Mouse (Mus musculus): Measurements from ENCODE around the gene Rassf1.

- TF ChIP-seq CTCF (conservative IDR thresholded peaks at IDR 0.05 in 1 of 2, IDR thresholded peaks at IDR 0.05 in 1 of 2; ENCODE audit: low read depth in 2 of 2, low read length in 2 of 2) = no peak
- no peak for TF ChIP-seq ZC3H11A (IDR thresholded peaks at IDR 0.05; ENCODE audit: low read depth, low read length)
- TF ChIP-seq ETS1 (conservative IDR thresholded peaks at IDR 0.05; ENCODE audit: low read depth, low read length) = no peak
- no peak for TF ChIP-seq ZNF384 (IDR thresholded peaks at IDR 0.05; ENCODE audit: low read depth, low read length)
- no peak for TF ChIP-seq E2F4 (IDR thresholded peaks at IDR 0.05; ENCODE audit: insufficient replicate concordance, low read depth, low read length)
- TF ChIP-seq TBP (conservative IDR thresholded peaks at IDR 0.05; ENCODE audit: low read depth, low read length) = no peak
- no peak for TF ChIP-seq KAT2A (IDR thresholded peaks at IDR 0.05; ENCODE audit: insufficient replicate concordance, low read length)
- no peak for TF ChIP-seq POLR2A (IDR thresholded peaks at IDR 0.05; ENCODE audit: low read depth, low read length)
- no peak for TF ChIP-seq USF1 (IDR thresholded peaks at IDR 0.05; ENCODE audit: low read depth, low read length)
- no peak for TF ChIP-seq MYC (IDR thresholded peaks at IDR 0.05; ENCODE audit: low read depth, low read length)
Observed at GRCm38 (mm10) chr9:107599842-107600241, 48.5 kb downstream of the Rassf1 start.
